Comparison of ENCODE assay signal across 36 mouse cellular contexts in the genomic region with DNA sequence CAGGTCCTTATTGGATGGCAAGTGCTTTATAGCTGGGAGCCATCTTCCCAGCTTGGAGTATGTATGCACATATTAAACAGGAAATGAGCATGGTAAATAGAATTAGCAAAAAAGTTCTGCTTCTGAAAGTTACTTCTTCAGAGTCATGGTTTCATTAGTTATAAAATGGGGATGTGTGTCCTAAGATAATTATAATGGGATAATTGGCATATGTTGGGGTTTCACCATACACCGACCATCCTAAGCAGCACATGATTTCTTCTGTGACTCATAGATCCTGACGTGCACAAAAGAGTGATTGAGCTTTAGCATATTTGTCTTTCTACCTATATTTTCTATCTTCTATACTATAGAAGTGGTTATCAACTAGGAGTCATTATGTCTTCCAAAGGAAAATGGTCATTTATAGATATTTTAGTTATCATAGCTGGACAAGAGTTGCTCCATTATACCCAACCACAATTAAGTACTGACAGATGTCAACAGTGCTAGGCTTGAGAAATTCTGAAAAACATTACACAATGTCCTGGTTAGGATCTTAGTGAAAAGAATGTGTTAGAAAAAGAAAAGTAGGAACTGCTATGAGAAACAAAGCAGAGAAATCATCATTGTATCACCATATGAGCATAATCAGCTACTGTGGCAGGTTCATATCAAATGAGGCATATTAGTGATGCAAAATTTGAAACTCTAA. TPM values are rescaled to one million over a fixed set of nuclear protein-coding genes. Genes with fewer than 3 reads are reported as not detected.
A peak's percentile ranks its signal among the peaks of the same experiment; 100 is the strongest.
DNase-seq lines count a peak whose midpoint lies in the region; ATAC-seq and TF ChIP-seq lines count a peak whose summit lies in the region.
"Had no signal": no experiment of that assay in that cellular context is flagged by ENCODE, and none has a peak within 500 bp of the region (broad histone marks: within the 10 kb centered on the region; RNA-seq: fewer than 3 reads in every experiment).

No protein-coding gene starts in this region.

- DNase-seq in liver, postnatal 0 days = no peak
- DNase-seq in NIH3T3 (ENCODE audit: low read depth) = peak; percentile 31
- no peak for DNase-seq in urinary bladder, postnatal 10 days (ENCODE audit: low spot score)
- no peak for DNase-seq in stomach, postnatal 0 days (ENCODE audit: low spot score)
- DNase-seq in right cerebral cortex, postnatal 36 days (ENCODE audit: low spot score in 2 of 2) = no peak
- DNase-seq: adrenal gland, adult 2 months; adrenal gland, postnatal 14 days; cerebellum, adult 11-12 months; cerebellum, adult 8-10 months; cerebellum, postnatal 10 days; cerebellum, postnatal 36 days; forebrain, postnatal 0 days; gastrocnemius, adult 2 months; gastrocnemius, postnatal 14 days had no signal

- H3K4me3 ChIP-seq in liver, postnatal 0 days (ENCODE audit: low read depth, low read length) = no peak overlapping the region
- H3K4me3 ChIP-seq in liver, embryonic 12.5 days = no peak overlapping the region
- no peak overlapping the region for H3K4me3 ChIP-seq in stomach, postnatal 0 days (ENCODE audit: low read depth, low read length)
- H3K4me3 ChIP-seq: forebrain, embryonic 10.5 days; forebrain, embryonic 13.5 days; gastrocnemius, adult 2 months; hindbrain, embryonic 12.5 days; hindbrain, embryonic 15.5 days had no signal

- no peaks in the 10 kb centered on the region for H3K36me3 ChIP-seq in liver, postnatal 0 days (replicated peaks; ENCODE audit: insufficient read depth, low read length)
- H3K36me3 ChIP-seq in liver, embryonic 12.5 days = no peaks in the 10 kb centered on the region
- H3K36me3 ChIP-seq in stomach, postnatal 0 days (ENCODE audit: control insufficient read depth, insufficient read depth, low read length) = no peaks in the 10 kb centered on the region
- H3K36me3 ChIP-seq: forebrain, embryonic 10.5 days; hindbrain, embryonic 12.5 days; hindbrain, embryonic 15.5 days had no signal

- no peak overlapping the region for H3K27ac ChIP-seq in liver, postnatal 0 days (ENCODE audit: low read depth)
- H3K27ac ChIP-seq in liver, embryonic 12.5 days = no peak overlapping the region
- no peak overlapping the region for H3K27ac ChIP-seq in stomach, postnatal 0 days (replicated peaks)
- H3K27ac ChIP-seq: forebrain, embryonic 10.5 days; forebrain, embryonic 13.5 days; gastrocnemius, adult 2 months; hindbrain, embryonic 12.5 days; hindbrain, embryonic 15.5 days had no signal

- H3K27me3 ChIP-seq in liver, postnatal 0 days (ENCODE audit: insufficient read depth, low read length) = no peaks in the 10 kb centered on the region
- H3K27me3 ChIP-seq in liver, embryonic 12.5 days (replicated peaks) = no peaks in the 10 kb centered on the region
- H3K27me3 ChIP-seq in stomach, postnatal 0 days (ENCODE audit: control insufficient read depth, insufficient read depth, low read length) = no peaks in the 10 kb centered on the region
- H3K27me3 ChIP-seq: forebrain, embryonic 13.5 days; hindbrain, embryonic 12.5 days; hindbrain, embryonic 15.5 days had no signal

- H3K4me2 ChIP-seq in liver, postnatal 0 days (ENCODE audit: low read depth, low read length) = peak overlapping the region; percentile 22; the same call in 1 of the 2 replicates
- no peak overlapping the region for H3K4me2 ChIP-seq in liver, embryonic 12.5 days
- H3K4me2 ChIP-seq in stomach, postnatal 0 days (replicated peaks; ENCODE audit: low read depth) = no peak overlapping the region
- H3K4me2 ChIP-seq: forebrain, embryonic 13.5 days; heart, embryonic 11.5 days; hindbrain, embryonic 12.5 days; hindbrain, embryonic 15.5 days had no signal

- no peak for TF ChIP-seq EP300 in liver, postnatal 0 days (IDR thresholded peaks at IDR 0.05; ENCODE audit: low read depth)
- no peak for TF ChIP-seq EP300 in stomach, postnatal 0 days (optimal IDR thresholded peaks at IDR 0.05)

- H3K9ac ChIP-seq in liver, postnatal 0 days (replicated peaks) = no peak overlapping the region
- H3K9ac ChIP-seq in liver, embryonic 12.5 days = no peak overlapping the region
- no peak overlapping the region for H3K9ac ChIP-seq in stomach, postnatal 0 days (ENCODE audit: low read length)
- H3K9ac ChIP-seq: forebrain, embryonic 13.5 days; forebrain, postnatal 0 days; hindbrain, embryonic 12.5 days; hindbrain, embryonic 15.5 days had no signal

- WGBS in liver, postnatal 0 days (ENCODE audit: insufficient replicate concordance) = 66% methylated on average over 2 of the region's 2 CpGs
- WGBS in liver, embryonic 12.5 days (ENCODE audit: insufficient replicate concordance) = 74% methylated on average over 2 of the region's 2 CpGs
- 69% methylated on average over 2 of the region's 2 CpGs for WGBS in stomach, postnatal 0 days

- H3K9me3 ChIP-seq in liver, postnatal 0 days (ENCODE audit: low read length) = no peaks in the 10 kb centered on the region
- no peaks in the 10 kb centered on the region for H3K9me3 ChIP-seq in liver, embryonic 12.5 days (replicated peaks)
- H3K9me3 ChIP-seq in stomach, postnatal 0 days (ENCODE audit: control insufficient read depth, low read length) = no peaks in the 10 kb centered on the region
- H3K9me3 ChIP-seq: forebrain, embryonic 10.5 days; forebrain, embryonic 13.5 days; hindbrain, embryonic 12.5 days; hindbrain, embryonic 15.5 days had no signal

- ATAC-seq in liver, postnatal 0 days = 0 out of 2 replicates have a peak, but pooled peaks have one; percentile 40
- ATAC-seq in liver, embryonic 12.5 days = no peak
- ATAC-seq in common myeloid progenitor, adult 5-6 weeks (replicated peaks; ENCODE audit: low read depth, poor library complexity, severe bottlenecking) = peak; percentile 53
- ATAC-seq in megakaryocyte progenitor cell, adult 5-6 weeks (replicated peaks; ENCODE audit: poor library complexity) = peak; percentile 83
- ATAC-seq in stomach, postnatal 0 days (ENCODE audit: low FRiP score, low TSS enrichment) = no peak
- ATAC-seq: forebrain, embryonic 13.5 days; forebrain, postnatal 0 days; Patski had no signal

- no peaks in the 10 kb centered on the region for H3K4me1 ChIP-seq in liver, postnatal 0 days (ENCODE audit: insufficient read depth)
- H3K4me1 ChIP-seq in liver, embryonic 12.5 days = no peaks in the 10 kb centered on the region
- H3K4me1 ChIP-seq in stomach, postnatal 0 days (replicated peaks; ENCODE audit: control insufficient read depth, insufficient read depth) = no peaks in the 10 kb centered on the region
- H3K4me1 ChIP-seq: forebrain, embryonic 10.5 days; forebrain, embryonic 13.5 days; hindbrain, embryonic 12.5 days; hindbrain, embryonic 15.5 days had no signal

- TF ChIP-seq CTCF in liver, postnatal 0 days (IDR thresholded peaks at IDR 0.05; ENCODE audit: low read depth) = no peak
- no peak for TF ChIP-seq CTCF in stomach, postnatal 0 days (IDR thresholded peaks at IDR 0.05; ENCODE audit: low read depth)

RNA-seq across cellular contexts. Expression of a gene that starts 2.2 kb away (rescaled TPM):
- not detected in 2 replicates for polyA plus RNA-seq in liver, postnatal 0 days (2015; fragmentation: Nextera tagmentation; extraction: Ambion mirVana)
- not detected in 2 replicates for polyA plus RNA-seq in liver, embryonic 12.5 days (2016; fragmentation: Nextera tagmentation; extraction: Ambion mirVana)
- not detected in 2 replicates for total RNA-seq in common myeloid progenitor, adult 5-6 weeks (2017)
- not detected in 2 replicates for total RNA-seq in megakaryocyte progenitor cell, adult 5-6 weeks (2015)
- not detected in 2 replicates for total RNA-seq in megakaryocyte progenitor cell, adult 5-6 weeks (2017)
- polyA plus RNA-seq in stomach, postnatal 0 days (2015; fragmentation: Nextera tagmentation; extraction: Ambion mirVana) = not detected in 2 replicates
- total RNA-seq: adrenal gland, adult 2 months; adrenal gland, postnatal 14 days; adrenal gland, postnatal 4 days; ES-E14; forebrain, postnatal 0 days; gastrocnemius, adult 2 months; gastrocnemius, postnatal 14 days; gastrocnemius, postnatal 4 days; heart, adult 8-10 months; heart, postnatal 25 days; hematopoietic stem cell, adult 5-6 weeks had no signal
- polyA plus RNA-seq: adrenal gland, adult 2 months; brain, embryonic 14.5 days; embryonic facial prominence, embryonic 11.5 days; embryonic facial prominence, embryonic 14.5 days; forebrain, embryonic 10.5 days; forebrain, embryonic 13.5 days; forebrain, postnatal 0 days; frontal cortex, adult 2 months; heart, embryonic 11.5 days; heart, embryonic 14.5 days; heart, postnatal 0 days; hindbrain, embryonic 12.5 days; hindbrain, embryonic 15.5 days; intestine, embryonic 14.5 days; Patski had no signal

RNA-seq across cellular contexts. Expression of a gene that starts 2.3 kb away (rescaled TPM):
- polyA plus RNA-seq in liver, postnatal 0 days (2015; fragmentation: Nextera tagmentation; extraction: Ambion mirVana) = 9.3 and 10.3 TPM in 2 replicates
- polyA plus RNA-seq in liver, embryonic 12.5 days (2016; fragmentation: Nextera tagmentation; extraction: Ambion mirVana) = 0.25 and 0.32 TPM in 2 replicates
- total RNA-seq in common myeloid progenitor, adult 5-6 weeks (2017) = 0.50 and 1.6 TPM in 2 replicates
- total RNA-seq in megakaryocyte progenitor cell, adult 5-6 weeks (2015) = 12.1 and 17.4 TPM in 2 replicates
- total RNA-seq in megakaryocyte progenitor cell, adult 5-6 weeks (2017) = 3.3 and 4.9 TPM in 2 replicates
- 0.19 and 0.27 TPM in 2 replicates for polyA plus RNA-seq in stomach, postnatal 0 days (2015; fragmentation: Nextera tagmentation; extraction: Ambion mirVana)
- total RNA-seq: adrenal gland, postnatal 14 days; ES-E14; forebrain, postnatal 0 days; gastrocnemius, adult 2 months; gastrocnemius, postnatal 14 days; heart, postnatal 25 days had no signal
- polyA plus RNA-seq: adrenal gland, adult 2 months; embryonic facial prominence, embryonic 11.5 days; forebrain, embryonic 10.5 days; forebrain, embryonic 13.5 days; heart, embryonic 11.5 days; hindbrain, embryonic 12.5 days; hindbrain, embryonic 15.5 days had no signal

RNA-seq across cellular contexts. Expression of a gene that starts 6.1 kb away (rescaled TPM):
- 13.3 and 13.7 TPM in 2 replicates for polyA plus RNA-seq in liver, postnatal 0 days (2015; fragmentation: Nextera tagmentation; extraction: Ambion mirVana)
- polyA plus RNA-seq in liver, embryonic 12.5 days (2016; fragmentation: Nextera tagmentation; extraction: Ambion mirVana) = 0.61 and 0.92 TPM in 2 replicates
- total RNA-seq in common myeloid progenitor, adult 5-6 weeks (2017) = 0.69 TPM in 1 of 2 replicates, not detected in the other
- 1.8 and 2.3 TPM in 2 replicates for total RNA-seq in megakaryocyte progenitor cell, adult 5-6 weeks (2015)
- 1.4 and 1.5 TPM in 2 replicates for total RNA-seq in megakaryocyte progenitor cell, adult 5-6 weeks (2017)
- polyA plus RNA-seq in stomach, postnatal 0 days (2015; fragmentation: Nextera tagmentation; extraction: Ambion mirVana) = 0.36 and 0.59 TPM in 2 replicates
- total RNA-seq: adrenal gland, adult 2 months; ES-E14; forebrain, postnatal 0 days; gastrocnemius, adult 2 months; gastrocnemius, postnatal 14 days; heart, adult 8-10 months had no signal
- polyA plus RNA-seq: adrenal gland, adult 2 months; brain, embryonic 14.5 days; forebrain, embryonic 10.5 days; forebrain, embryonic 13.5 days; frontal cortex, adult 2 months; heart, embryonic 11.5 days; hindbrain, embryonic 12.5 days; intestine, embryonic 14.5 days had no signal

RNA-seq across cellular contexts. Expression of a gene that starts 34.9 kb away (rescaled TPM):
- 0.08 and 0.09 TPM in 2 replicates for polyA plus RNA-seq in liver, postnatal 0 days (2015; fragmentation: Nextera tagmentation; extraction: Ambion mirVana)
- 0.13 and 0.14 TPM in 2 replicates for polyA plus RNA-seq in liver, embryonic 12.5 days (2016; fragmentation: Nextera tagmentation; extraction: Ambion mirVana)
- not detected in 2 replicates for total RNA-seq in common myeloid progenitor, adult 5-6 weeks (2017)
- total RNA-seq in megakaryocyte progenitor cell, adult 5-6 weeks (2015) = not detected in 2 replicates
- total RNA-seq in megakaryocyte progenitor cell, adult 5-6 weeks (2017) = not detected in 2 replicates
- polyA plus RNA-seq in stomach, postnatal 0 days (2015; fragmentation: Nextera tagmentation; extraction: Ambion mirVana) = 0.78 and 0.98 TPM in 2 replicates
- total RNA-seq: adrenal gland, postnatal 14 days; hematopoietic stem cell, adult 5-6 weeks had no signal

Comparison
In these comparisons a context has a peak if more than half of its experiments do, and no peak if none do; other contexts are left out.
1. ATAC-seq: peak in liver, postnatal 0 days (single experiment), common myeloid progenitor, adult 5-6 weeks (single experiment) and megakaryocyte progenitor cell, adult 5-6 weeks (single experiment); none in liver, embryonic 12.5 days (single experiment) and stomach, postnatal 0 days (single experiment).